24 mouse cellular contexts compared by ENCODE assay signal in the genomic region with DNA sequence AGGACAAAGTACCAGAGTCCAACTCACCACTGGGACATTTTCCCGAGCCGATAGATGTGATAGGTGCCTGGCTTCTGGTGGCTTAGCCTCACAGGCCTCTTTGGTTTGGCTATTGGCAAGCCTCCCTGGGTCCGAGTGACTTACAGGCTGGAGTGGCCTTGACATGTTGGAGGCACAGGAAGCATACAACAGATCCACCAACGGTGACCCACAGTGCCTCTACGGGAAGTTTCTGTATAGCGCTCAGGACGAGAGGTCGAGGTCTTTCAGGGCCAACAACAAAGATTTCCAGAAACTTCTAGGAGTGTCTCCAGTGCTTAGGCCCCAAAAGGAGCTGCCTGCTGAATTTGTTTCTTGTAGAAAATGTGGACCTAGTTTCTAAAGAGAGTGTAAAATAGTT. TPM values are rescaled to one million over a fixed set of nuclear protein-coding genes. Genes with fewer than 3 reads are reported as not detected.
DNase-seq lines count a peak whose midpoint lies in the region; ATAC-seq and TF ChIP-seq lines count a peak whose summit lies in the region.
"Had no signal": no experiment of that assay in that cellular context is flagged by ENCODE, and none has a peak within 500 bp of the region (broad histone marks: within the 10 kb centered on the region; RNA-seq: fewer than 3 reads in every experiment).

No protein-coding gene starts in this region.

- no peak overlapping the region for H3K4me3 ChIP-seq in liver, adult 2 months (ENCODE audit: insufficient read depth, low read depth, low read length)
- no peak overlapping the region for H3K4me3 ChIP-seq in liver, embryonic 11.5 days (ENCODE audit: low read depth, low read length)
- no peak overlapping the region for H3K4me3 ChIP-seq in MEL (ENCODE audit: control insufficient read depth in 1 of 2, insufficient read depth in 1 of 2, low read depth in 2 of 2, low read length in 2 of 2)
- H3K4me3 ChIP-seq in limb, embryonic 10.5 days, result no peak overlapping the region
- H3K4me3 ChIP-seq: embryonic facial prominence, embryonic 10.5 days; embryonic facial prominence, embryonic 12.5 days; forebrain, embryonic 13.5 days; forebrain, embryonic 15.5 days had no signal

- no peak for TF ChIP-seq CTCF in liver, adult 2 months (IDR thresholded peaks at IDR 0.05; ENCODE audit: low read depth, low read length)
- TF ChIP-seq CTCF in MEL (IDR thresholded peaks at IDR 0.05 in 2 of 3, conservative IDR thresholded peaks at IDR 0.05 in 1 of 3; ENCODE audit: control insufficient read depth in 1 of 3, insufficient read depth in 1 of 3, low read depth in 2 of 3, low read length in 3 of 3, poor library complexity in 1 of 3, severe bottlenecking in 1 of 3), result peak in 1 of 3 experiments; percentile 34; a peak in 2 of 6 replicates

- no peak for ATAC-seq in liver, embryonic 11.5 days (replicated peaks; ENCODE audit: low FRiP score)
- ATAC-seq: CD4-positive, CD25-positive, alpha-beta regulatory T cell, adult 4 months; forebrain, embryonic 13.5 days; forebrain, embryonic 15.5 days; forebrain, postnatal 0 days had no signal

- H3K79me2 ChIP-seq in liver, adult 2 months (ENCODE audit: control insufficient read depth, insufficient read depth, low read length), result no peaks in the 10 kb centered on the region
- H3K79me2 ChIP-seq in MEL (ENCODE audit: control insufficient read depth, insufficient read depth, low read length, poor library complexity), result peaks cover 1% of the 10 kb centered on the region; the same call in 1 of the 2 replicates

- 74% methylated on average over 8 of the region's 8 CpGs for WGBS in liver, adult 2 months
- 81% methylated on average over 8 of the region's 8 CpGs for WGBS in liver, embryonic 11.5 days
- WGBS in limb, embryonic 10.5 days, result 90% methylated on average over 8 of the region's 8 CpGs

- TF ChIP-seq RAD21 in MEL (IDR thresholded peaks at IDR 0.05; ENCODE audit: low read depth, low read length), result no peak; the same call in 1 of the 2 replicates

- TF ChIP-seq POLR2A in liver, adult 2 months (IDR thresholded peaks at IDR 0.05; ENCODE audit: extremely low read depth, insufficient read depth, low read length), result no peak
- no peak for TF ChIP-seq POLR2A in MEL (IDR thresholded peaks at IDR 0.05; ENCODE audit: control insufficient read depth in 1 of 2, insufficient read depth in 1 of 2, low read depth in 1 of 2, low read length in 2 of 2, poor library complexity in 1 of 2)

- peak; percentile 9 for DNase-seq in liver, adult 2 months (ENCODE audit: extremely low read depth, low read depth, low spot score)
- no peak for DNase-seq in liver, embryonic 11.5 days (ENCODE audit: low spot score)
- DNase-seq in 416B (ENCODE audit: low read depth) (peak; percentile 66), MEL (ENCODE audit: low read depth, low spot score) (peak; percentile 55)
- DNase-seq in limb, embryonic 10.5 days (ENCODE audit: low spot score), result no peak
- DNase-seq: adrenal gland, adult 2 months; adrenal gland, postnatal 10 days; adrenal gland, postnatal 25 days; B cell, adult 2 months; cerebellum, adult 11 months; cerebellum, adult 18-20 months; cerebellum, adult 8-10 months; cerebellum, adult 9-11 months; cerebellum, postnatal 14 days; cerebellum, postnatal 36 days; forebrain, postnatal 0 days had no signal

- no peaks in the 10 kb centered on the region for H3K4me1 ChIP-seq in liver, adult 2 months (ENCODE audit: control insufficient read depth, insufficient read depth, low read length)
- peaks cover 8% of the 10 kb centered on the region for H3K4me1 ChIP-seq in liver, embryonic 11.5 days (replicated peaks; ENCODE audit: control insufficient read depth, insufficient read depth, low read length)
- peaks cover 19 to 20% of the 10 kb centered on the region in 2 experiments for H3K4me1 ChIP-seq in MEL (ENCODE audit: control insufficient read depth in 1 of 2, insufficient read depth in 2 of 2, low read length in 2 of 2)
- peaks cover 3% of the 10 kb centered on the region; the same call in 1 of the 2 replicates for H3K4me1 ChIP-seq in limb, embryonic 10.5 days
- H3K4me1 ChIP-seq: embryonic facial prominence, embryonic 12.5 days; forebrain, embryonic 13.5 days; forebrain, embryonic 15.5 days had no signal

- no peaks in the 10 kb centered on the region for H3K9me3 ChIP-seq in liver, embryonic 11.5 days (ENCODE audit: control insufficient read depth, low read length)
- H3K9me3 ChIP-seq in MEL (replicated peaks; ENCODE audit: insufficient read depth, low read length), result no peaks in the 10 kb centered on the region
- H3K9me3 ChIP-seq in limb, embryonic 10.5 days (replicated peaks), result no peaks in the 10 kb centered on the region
- H3K9me3 ChIP-seq: embryonic facial prominence, embryonic 10.5 days; embryonic facial prominence, embryonic 12.5 days; forebrain, embryonic 13.5 days; forebrain, embryonic 15.5 days had no signal

- no peak for TF ChIP-seq EP300 in MEL (IDR thresholded peaks at IDR 0.05; ENCODE audit: low read depth in 1 of 2, low read length in 2 of 2)

- no peaks in the 10 kb centered on the region for H3K36me3 ChIP-seq in liver, adult 2 months (ENCODE audit: control insufficient read depth, insufficient read depth, low read length)
- H3K36me3 ChIP-seq in liver, embryonic 11.5 days (ENCODE audit: control insufficient read depth, insufficient read depth, low read length), result no peaks in the 10 kb centered on the region
- H3K36me3 ChIP-seq in MEL (ENCODE audit: control insufficient read depth in 1 of 2, insufficient read depth in 2 of 2, low read length in 2 of 2), result peaks cover 0 to 22% of the 10 kb centered on the region in 2 experiments; a peak in 2 of 4 replicates
- H3K36me3 ChIP-seq in limb, embryonic 10.5 days, result no peaks in the 10 kb centered on the region
- H3K36me3 ChIP-seq: embryonic facial prominence, embryonic 10.5 days; embryonic facial prominence, embryonic 12.5 days; forebrain, embryonic 15.5 days had no signal

- no peak overlapping the region for H3K9ac ChIP-seq in liver, adult 2 months (ENCODE audit: low read depth, low read length)
- H3K9ac ChIP-seq in liver, embryonic 11.5 days (ENCODE audit: low read depth, low read length), result no peak overlapping the region
- no peak overlapping the region for H3K9ac ChIP-seq in MEL (ENCODE audit: control insufficient read depth, low read depth, low read length, poor library complexity, severe bottlenecking)
- H3K9ac ChIP-seq: embryonic facial prominence, embryonic 12.5 days; forebrain, embryonic 13.5 days; forebrain, embryonic 15.5 days; forebrain, postnatal 0 days had no signal

- H3K27ac ChIP-seq in liver, adult 2 months (replicated peaks; ENCODE audit: insufficient read depth, low read depth, low read length), result no peak overlapping the region
- H3K27ac ChIP-seq in liver, embryonic 11.5 days (ENCODE audit: low read depth, low read length), result no peak overlapping the region
- no peak overlapping the region for H3K27ac ChIP-seq in MEL (ENCODE audit: control insufficient read depth, low read depth, low read length)
- no peak overlapping the region for H3K27ac ChIP-seq in limb, embryonic 10.5 days
- H3K27ac ChIP-seq: embryonic facial prominence, embryonic 10.5 days; embryonic facial prominence, embryonic 12.5 days; forebrain, embryonic 13.5 days; forebrain, embryonic 15.5 days had no signal

- no peak overlapping the region for H3K4me2 ChIP-seq in liver, embryonic 11.5 days
- H3K4me2 ChIP-seq: embryonic facial prominence, embryonic 12.5 days; forebrain, embryonic 13.5 days; forebrain, embryonic 15.5 days had no signal

- H3K27me3 ChIP-seq in liver, adult 2 months (ENCODE audit: control insufficient read depth, insufficient read depth, low read length), result no peaks in the 10 kb centered on the region
- H3K27me3 ChIP-seq in liver, embryonic 11.5 days (replicated peaks; ENCODE audit: control insufficient read depth, insufficient read depth, low read length), result no peaks in the 10 kb centered on the region
- no peaks in the 10 kb centered on the region for H3K27me3 ChIP-seq in MEL (ENCODE audit: control insufficient read depth in 1 of 2, insufficient read depth in 2 of 2, low read length in 2 of 2)
- H3K27me3 ChIP-seq in limb, embryonic 10.5 days (ENCODE audit: low read depth, poor library complexity, severe bottlenecking), result no peaks in the 10 kb centered on the region
- H3K27me3 ChIP-seq: CH12.LX; embryonic facial prominence, embryonic 12.5 days; forebrain, embryonic 13.5 days; forebrain, embryonic 15.5 days had no signal

TF ChIP-seq in MEL, 35 proteins besides CTCF, POLR2A, EP300 and RAD21:
- no peak for TF ChIP-seq MAX (IDR thresholded peaks at IDR 0.05; ENCODE audit: low read length)
- no peak for TF ChIP-seq TBP (IDR thresholded peaks at IDR 0.05; ENCODE audit: low read depth, low read length)
- no peak for TF ChIP-seq POLR2AphosphoS2 (IDR thresholded peaks at IDR 0.05; ENCODE audit: low read length)

RNA-seq across cellular contexts. Expression of a gene that starts 1.6 kb away (rescaled TPM):
- not detected in 2 replicates for total RNA-seq in liver, adult 2 months (2014; rRNA removed)
- not detected in 2 replicates for polyA plus RNA-seq in liver, adult 2 months (2012; rRNA removed)
- 0.10 TPM in 1 of 2 replicates, not detected in the other for polyA plus RNA-seq in liver, embryonic 11.5 days (2014; fragmentation: Nextera tagmentation; extraction: Ambion mirVana)
- 5.0 and 6.7 TPM in 2 replicates for total RNA-seq in MEL (2012; rRNA removed)
- 1 to 10 TPM in 1 of 2 experiments, not detected in 1; 4.4 TPM for polyA plus RNA-seq in MEL (2012; ENCODE audit: insufficient read depth in 1 of 2, insufficient read length in 2 of 2, low read depth in 1 of 2, low replicate concordance in 2 of 2, missing spikeins in 1 of 2)
- not detected in 2 replicates for polyA plus RNA-seq in limb, embryonic 10.5 days (2016; fragmentation: Nextera tagmentation; extraction: Ambion mirVana)
- total RNA-seq: adrenal gland, adult 2 months; adrenal gland, postnatal 10 days; adrenal gland, postnatal 25 days; adrenal gland, postnatal 4 days; forebrain, postnatal 0 days had no signal
- polyA plus RNA-seq: adrenal gland, adult 2 months; CD4-positive, CD25-positive, alpha-beta regulatory T cell, adult 4 months; embryonic facial prominence, embryonic 10.5 days; embryonic facial prominence, embryonic 12.5 days; forebrain, embryonic 11.5 days; forebrain, embryonic 13.5 days; forebrain, embryonic 15.5 days; forebrain, postnatal 0 days had no signal

RNA-seq across cellular contexts. Expression of a gene that starts 10.1 kb away (rescaled TPM):
- 188 and 211 TPM in 2 replicates for total RNA-seq in liver, adult 2 months (2014; rRNA removed)
- polyA plus RNA-seq in liver, adult 2 months (2012; rRNA removed), result 112 and 121 TPM in 2 replicates
- polyA plus RNA-seq in liver, embryonic 11.5 days (2014; fragmentation: Nextera tagmentation; extraction: Ambion mirVana), result 178 and 218 TPM in 2 replicates
- 217 and 231 TPM in 2 replicates for total RNA-seq in MEL (2012; rRNA removed)
- 100 to 1,000 TPM in 1 of 2 experiments, not detected in 1; 208 TPM for polyA plus RNA-seq in MEL (2012; ENCODE audit: insufficient read depth in 1 of 2, insufficient read length in 2 of 2, low read depth in 1 of 2, low replicate concordance in 2 of 2, missing spikeins in 1 of 2)
- polyA plus RNA-seq in limb, embryonic 10.5 days (2016; fragmentation: Nextera tagmentation; extraction: Ambion mirVana), result 100 and 121 TPM in 2 replicates

Comparison
In these comparisons a context has a peak if more than half of its experiments do, and no peak if none do; other contexts are left out.
1. DNase-seq: peak in liver, adult 2 months (single experiment), 416B (single experiment) and MEL (single experiment); none in liver, embryonic 11.5 days (single experiment) and limb, embryonic 10.5 days (single experiment).